Mouse (Mus musculus) myocyte (in vitro differentiated cells): ENCODE results near the gene Aqp5. TPM values are rescaled to one million over a fixed set of nuclear protein-coding genes. Genes with fewer than 3 reads are reported as not detected.

Experiments used
- H3K27me3 ChIP-seq: one replicate; pipeline ENCODE4 v1.6.1; 2011; ENCODE audit not compliant: control insufficient read depth, insufficient read depth, insufficient read length
- H3K36me3 ChIP-seq: one replicate; pipeline ENCODE4 v1.6.1; 2011; ENCODE audit not compliant: control insufficient read depth, insufficient read depth
- H3K4me2 ChIP-seq: one replicate; pipeline ENCODE4 v1.6.1; 2011; ENCODE audit warnings: low read depth, control low read depth
- H3K4me3 ChIP-seq: one replicate; pipeline ENCODE4 v1.5.1; 2011; ENCODE audit warnings: mild to moderate bottlenecking, control low read depth, moderate library complexity
- H3K79me2 ChIP-seq: one replicate; pipeline ENCODE4 v1.6.1; 2011; ENCODE audit not compliant: control insufficient read depth, insufficient read depth
- H3ac ChIP-seq: one replicate; pipeline ENCODE4 v1.6.1; 2011; ENCODE audit not compliant: control insufficient read depth, insufficient read length
- CEBPB ChIP-seq: IDR thresholded peaks from 2 replicates; pipeline ENCODE4 v1.6.1; 2011; ENCODE audit warnings: mild to moderate bottlenecking, moderate library complexity; ENCODE audit not compliant: poor library complexity, insufficient read depth, severe bottlenecking
- E2F4 ChIP-seq: IDR thresholded peaks from one replicate; pipeline ENCODE4 v1.6.1; 2011; ENCODE audit warnings: mild to moderate bottlenecking, control low read depth, moderate library complexity; ENCODE audit not compliant: insufficient read depth
- MAX ChIP-seq: IDR thresholded peaks from one replicate; pipeline ENCODE4 v1.6.1; 2011; ENCODE audit warnings: low read depth, mild to moderate bottlenecking, control low read depth
- MYOD1 ChIP-seq, 3 experiments: IDR thresholded peaks; one replicate each; pipeline ENCODE4 v1.6.1; 2011; ENCODE audit warnings: control low read depth in 2 of 3, low read depth in 2 of 3, mild to moderate bottlenecking in 2 of 3, moderate library complexity in 1 of 3; ENCODE audit not compliant: insufficient read length in 2 of 3, control insufficient read depth in 1 of 3
- MYOG ChIP-seq, 3 experiments: IDR thresholded peaks; one replicate each; pipeline ENCODE4 v1.6.1; 2011; ENCODE audit warnings: control low read depth in 2 of 3, low read depth in 2 of 3, mild to moderate bottlenecking in 2 of 3; ENCODE audit not compliant: insufficient read length in 2 of 3, control insufficient read depth in 1 of 3, insufficient read depth in 1 of 3
- POLR2A ChIP-seq: IDR thresholded peaks from one replicate; pipeline ENCODE4 v1.6.1; 2011; ENCODE audit warnings: low read depth, mild to moderate bottlenecking, control low read depth, moderate library complexity; ENCODE audit not compliant: insufficient read length
- POLR2AphosphoS2 ChIP-seq: IDR thresholded peaks from one replicate; pipeline ENCODE4 v1.6.1; 2011; ENCODE audit warnings: low read depth, control low read depth; ENCODE audit not compliant: insufficient read length
- REST ChIP-seq: IDR thresholded peaks from one replicate; pipeline ENCODE4 v1.6.1; 2011; ENCODE audit warnings: mild to moderate bottlenecking, control low read depth, moderate library complexity; ENCODE audit not compliant: insufficient read depth, insufficient read length
- SRF ChIP-seq: IDR thresholded peaks from one replicate; pipeline ENCODE4 v1.6.1; 2011; ENCODE audit warnings: low read depth; ENCODE audit not compliant: control insufficient read depth, insufficient read length
- TCF12 ChIP-seq: IDR thresholded peaks from one replicate; pipeline ENCODE4 v1.6.1; 2011; ENCODE audit warnings: mild to moderate bottlenecking, control low read depth; ENCODE audit not compliant: poor library complexity, insufficient read depth, severe bottlenecking
- TCF3 ChIP-seq: IDR thresholded peaks from one replicate; pipeline ENCODE4 v1.6.1; 2011; ENCODE audit warnings: low read depth, control low read depth; ENCODE audit not compliant: insufficient read length
- USF1 ChIP-seq: IDR thresholded peaks from one replicate; pipeline ENCODE4 v1.6.1; 2011; ENCODE audit warnings: low read depth, mild to moderate bottlenecking, control low read depth, moderate library complexity
- polyA plus RNA-seq: library from polyadenylated mRNA; unstranded; fragments of >200 nt; fragmentation: generic; extraction: Trizol; gene quantifications from one replicate; pipeline ENCODE4 v1.2.1, GENCODE M21; 2012; ENCODE audit warnings: missing spikeins

Gene Aqp5
- polyA plus RNA-seq, 1 experiment = 109 TPM

GRCm38 (mm10) chr15:99600986-99601822 is 10.6 kb downstream of the Aqp5 start, which contains the start of gene Aqp6:
Aqp6 (plus strand) TSS chr15:99601400.
- Histone ChIP-seq H3K4me2 (no peak within 1 kb of the TSS), H3K36me3 (no peaks in the 10 kb centered on the region), H3ac (no peak within 1 kb of the TSS), H3K27me3 (peaks cover 11% of the 10 kb centered on the region), H3K4me3 (no peak within 1 kb of the TSS), H3K79me2 (no peaks in the 10 kb centered on the region)
- TF ChIP-seq SRF (no peak), MYOD1 (IDR thresholded peaks at IDR 0.05; ENCODE audit: control insufficient read depth in 1 of 3, insufficient read length in 2 of 3, low read depth in 2 of 3) (no peak), REST (no peak), MAX (no peak), MYOG (IDR thresholded peaks at IDR 0.05; ENCODE audit: control insufficient read depth in 1 of 3, insufficient read depth in 1 of 3, insufficient read length in 2 of 3, low read depth in 2 of 3) (no peak), TCF3 (no peak), POLR2A (no peak), USF1 (no peak)

- no peaks in the 10 kb centered on the region for H3K36me3 ChIP-seq
- H3ac ChIP-seq = no peak overlapping the region
- peaks cover 11% of the 10 kb centered on the region for H3K27me3 ChIP-seq
- no peaks in the 10 kb centered on the region for H3K79me2 ChIP-seq
- no peak overlapping the region for H3K4me2 ChIP-seq
- TF ChIP-seq MYOG (IDR thresholded peaks at IDR 0.05; ENCODE audit: control insufficient read depth in 1 of 3, insufficient read depth in 1 of 3, insufficient read length in 2 of 3, low read depth in 2 of 3) (no peak), MYOD1 (IDR thresholded peaks at IDR 0.05; ENCODE audit: control insufficient read depth in 1 of 3, insufficient read length in 2 of 3, low read depth in 2 of 3) (no peak), REST (no peak), POLR2AphosphoS2 (no peak), TCF3 (no peak), SRF (no peak), POLR2A (no peak), CEBPB (no peak), MAX (no peak), E2F4 (no peak), TCF12 (no peak), USF1 (no peak)
- no peak overlapping the region for H3K4me3 ChIP-seq
Measured at GRCm38 (mm10) chr15:99601823-99602120, 11.2 kb downstream of the Aqp5 start.

GRCm38 (mm10) chr15:99602206-99602820 is 11.7 kb downstream of the Aqp5 start:
- Histone ChIP-seq H3K4me2 (no peak overlapping the region), H3ac (no peak overlapping the region), H3K27me3 (peaks cover 11% of the 10 kb centered on the region), H3K4me3 (no peak overlapping the region), H3K36me3 (no peaks in the 10 kb centered on the region), H3K79me2 (no peaks in the 10 kb centered on the region)
- TF ChIP-seq SRF (no peak), MYOD1 (IDR thresholded peaks at IDR 0.05; ENCODE audit: control insufficient read depth in 1 of 3, insufficient read length in 2 of 3, low read depth in 2 of 3) (no peak), REST (no peak), MAX (no peak), TCF12 (no peak), CEBPB (no peak), USF1 (no peak), TCF3 (no peak), POLR2AphosphoS2 (no peak), E2F4 (no peak), MYOG (IDR thresholded peaks at IDR 0.05; ENCODE audit: control insufficient read depth in 1 of 3, insufficient read depth in 1 of 3, insufficient read length in 2 of 3, low read depth in 2 of 3) (no peak), POLR2A (no peak)

- Histone ChIP-seq H3ac (no peak overlapping the region), H3K4me2 (no peak overlapping the region), H3K4me3 (no peak overlapping the region), H3K27me3 (peaks cover 11% of the 10 kb centered on the region), H3K36me3 (no peaks in the 10 kb centered on the region), H3K79me2 (no peaks in the 10 kb centered on the region)
- TF ChIP-seq CEBPB (no peak), TCF12 (no peak), SRF (no peak), MYOG (IDR thresholded peaks at IDR 0.05; ENCODE audit: control insufficient read depth in 1 of 3, insufficient read depth in 1 of 3, insufficient read length in 2 of 3, low read depth in 2 of 3) (no peak), MAX (no peak), POLR2AphosphoS2 (no peak), E2F4 (no peak), USF1 (no peak), MYOD1 (IDR thresholded peaks at IDR 0.05; ENCODE audit: control insufficient read depth in 1 of 3, insufficient read length in 2 of 3, low read depth in 2 of 3) (no peak), TCF3 (no peak), REST (no peak)
Measured at GRCm38 (mm10) chr15:99603216-99603615, 12.6 kb downstream of the Aqp5 start.

- Histone ChIP-seq H3K36me3 (no peaks in the 10 kb centered on the region), H3K4me2 (no peak overlapping the region), H3K4me3 (no peak overlapping the region), H3K27me3 (peaks cover 11% of the 10 kb centered on the region), H3K79me2 (no peaks in the 10 kb centered on the region), H3ac (no peak overlapping the region)
- TF ChIP-seq USF1 (no peak), REST (no peak), TCF12 (no peak), CEBPB (no peak), POLR2AphosphoS2 (no peak), E2F4 (no peak), SRF (no peak), POLR2A (no peak)
Measured at GRCm38 (mm10) chr15:99605595-99605994, 15.0 kb downstream of the Aqp5 start.
